Mouse (Mus musculus) spleen, adult 2 months (tissue): ENCODE data around the gene Myh6.

Source experiments
- CTCF ChIP-seq: fragments of 200-500 bp; IDR thresholded peaks from 2 replicates; pipeline ENCODE4 v1.5.1; 2011; ENCODE audit warnings: mild to moderate bottlenecking, inconsistent platforms; ENCODE audit not compliant: insufficient read depth, insufficient read length, insufficient replicate concordance; ENCODE audit errors: extremely low read depth
- POLR2A ChIP-seq: fragments of 200-500 bp; IDR thresholded peaks from 2 replicates; pipeline ENCODE4 v1.6.1; 2011; ENCODE audit warnings: low read depth, low read length, inconsistent platforms

- TF ChIP-seq CTCF (no peak), POLR2A (no peak)
These were observed 11.2 kb downstream of the Myh6 start for GRCm38 (mm10) chr14:54955481-54955880.
